Mouse (Mus musculus) kidney, postnatal 14 days (tissue): ENCODE results near the gene Inip.

ENCODE experiments used
- DNase-seq: peaks from one replicate; pipeline ENCODE4 v3.0.0; 2022; ENCODE audit warnings: mixed read lengths

The Inip gene

DNA sequence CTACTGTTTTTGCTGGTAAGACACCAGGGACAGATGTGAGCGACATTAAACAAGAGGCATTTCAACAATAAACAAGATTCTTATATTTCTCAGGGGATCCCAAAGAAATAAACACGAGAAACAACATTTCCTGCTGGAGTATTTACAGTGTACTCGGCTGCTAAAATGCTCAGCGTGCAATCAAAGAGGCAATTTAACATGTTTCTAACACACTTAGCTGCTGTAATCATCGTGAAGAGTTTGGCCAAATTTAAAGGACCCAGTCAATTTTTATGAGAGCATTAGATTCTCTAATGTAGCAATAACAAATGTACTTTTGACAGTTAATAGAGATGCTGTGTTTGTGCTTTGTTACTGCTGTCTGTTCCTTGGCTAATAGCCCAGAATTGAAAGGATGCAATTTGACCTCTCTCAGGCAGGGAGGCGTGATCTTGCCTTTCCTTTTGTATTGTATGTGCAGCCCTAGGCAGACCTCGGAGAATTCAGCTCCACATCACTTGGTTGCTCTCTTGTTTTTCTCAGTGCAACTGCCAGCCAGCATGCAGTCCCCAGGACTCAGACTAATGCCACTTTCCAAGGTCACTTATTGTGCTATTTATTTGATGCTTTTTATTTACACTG, 35.9 kb downstream of the Inip start:
- peak; percentile 59 for DNase-seq

DNA sequence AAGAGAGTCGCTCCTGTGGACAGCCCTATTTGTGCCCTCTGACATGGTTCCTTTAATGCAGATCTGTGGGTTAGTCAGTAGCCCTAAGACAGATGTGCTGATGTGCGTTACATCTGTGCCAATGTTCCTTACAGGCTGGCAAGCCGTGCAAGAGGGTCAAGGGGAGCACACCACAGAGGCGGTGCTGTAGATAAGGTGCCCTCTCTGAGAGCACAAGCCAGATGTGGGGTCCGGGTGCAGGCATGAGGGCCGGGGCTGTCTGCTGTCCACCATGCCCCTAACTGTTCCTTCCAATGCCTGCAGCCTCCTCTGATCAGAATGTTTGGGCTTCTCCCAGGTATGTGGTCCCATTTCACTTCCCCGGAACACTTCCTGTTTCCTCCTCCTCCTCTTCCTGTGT, 36.4 kb downstream of the Inip start:
- no peak for DNase-seq

DNA sequence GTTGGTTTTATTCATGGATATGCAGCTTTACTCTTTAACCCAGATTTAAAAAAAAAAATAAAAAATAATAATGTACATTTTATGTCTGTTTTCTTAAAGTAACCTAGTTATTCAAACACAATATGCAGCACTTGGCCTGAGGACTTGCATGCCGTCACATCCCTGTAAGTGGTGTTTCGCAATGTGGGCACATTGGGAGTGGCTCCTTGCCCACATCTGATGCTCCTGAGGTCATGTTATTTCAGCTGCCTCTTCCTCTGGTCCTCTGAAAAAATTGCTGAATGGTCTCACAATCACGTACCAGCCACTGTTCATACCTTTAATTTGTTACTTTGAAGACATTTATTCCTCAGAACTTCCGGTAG, 40.0 kb downstream of the Inip start:
- no peak for DNase-seq

DNA sequence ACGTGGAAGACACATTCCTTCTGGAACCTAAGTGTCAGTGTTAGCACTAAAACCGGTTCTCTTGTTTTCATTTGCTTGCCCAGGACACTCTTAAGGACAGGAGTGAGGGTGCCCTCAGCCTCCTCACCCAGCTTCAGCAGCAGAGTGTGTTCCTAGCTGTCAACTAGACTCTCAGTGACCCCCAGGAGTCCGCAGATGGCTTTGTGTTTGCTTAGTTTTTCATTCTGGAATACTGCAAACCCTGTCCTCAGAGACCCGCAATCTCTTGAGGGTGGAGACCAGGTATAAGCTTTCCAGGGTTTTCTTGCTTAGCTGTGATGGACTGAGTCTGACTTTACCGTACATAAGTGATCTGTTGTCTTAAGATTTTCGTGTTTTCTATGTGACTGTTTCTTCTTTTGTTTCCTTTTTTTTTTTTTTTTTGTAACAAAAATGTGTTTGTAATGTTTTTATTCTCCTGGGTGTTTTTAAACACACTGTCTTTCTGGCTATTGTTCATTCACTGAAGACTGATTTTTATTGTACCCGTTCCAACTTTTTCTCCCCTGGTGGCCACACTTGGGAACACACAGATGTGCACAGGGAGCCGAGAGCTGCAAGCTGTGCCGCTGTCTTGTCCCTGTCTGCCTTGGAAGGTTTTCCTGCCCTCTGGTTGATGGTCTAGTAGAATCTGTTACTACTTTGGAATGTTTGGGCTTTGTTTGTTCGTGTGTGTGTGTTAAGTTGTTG, 40.6 kb downstream of the Inip start:
- peak; percentile 68 for DNase-seq

DNA sequence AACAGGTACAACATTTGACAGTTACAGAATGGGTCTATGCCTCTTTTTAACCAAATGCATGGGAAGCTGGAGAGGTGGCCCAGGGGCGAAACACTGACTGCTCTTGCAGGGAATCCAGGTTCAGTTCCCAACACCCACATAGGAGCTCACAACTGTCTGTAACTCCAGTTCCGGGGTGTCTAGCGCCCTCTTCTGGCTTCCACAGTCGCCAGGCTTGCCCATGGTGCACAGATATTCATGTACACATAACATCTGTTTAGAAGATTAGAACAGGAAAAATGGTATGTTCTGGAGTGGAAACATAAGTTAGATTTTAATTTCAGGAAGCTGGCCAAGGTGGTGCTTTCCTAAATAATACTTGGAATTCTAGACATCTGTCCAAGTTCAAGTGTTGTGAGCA, 41.4 kb downstream of the Inip start:
- DNase-seq, result no peak

DNA sequence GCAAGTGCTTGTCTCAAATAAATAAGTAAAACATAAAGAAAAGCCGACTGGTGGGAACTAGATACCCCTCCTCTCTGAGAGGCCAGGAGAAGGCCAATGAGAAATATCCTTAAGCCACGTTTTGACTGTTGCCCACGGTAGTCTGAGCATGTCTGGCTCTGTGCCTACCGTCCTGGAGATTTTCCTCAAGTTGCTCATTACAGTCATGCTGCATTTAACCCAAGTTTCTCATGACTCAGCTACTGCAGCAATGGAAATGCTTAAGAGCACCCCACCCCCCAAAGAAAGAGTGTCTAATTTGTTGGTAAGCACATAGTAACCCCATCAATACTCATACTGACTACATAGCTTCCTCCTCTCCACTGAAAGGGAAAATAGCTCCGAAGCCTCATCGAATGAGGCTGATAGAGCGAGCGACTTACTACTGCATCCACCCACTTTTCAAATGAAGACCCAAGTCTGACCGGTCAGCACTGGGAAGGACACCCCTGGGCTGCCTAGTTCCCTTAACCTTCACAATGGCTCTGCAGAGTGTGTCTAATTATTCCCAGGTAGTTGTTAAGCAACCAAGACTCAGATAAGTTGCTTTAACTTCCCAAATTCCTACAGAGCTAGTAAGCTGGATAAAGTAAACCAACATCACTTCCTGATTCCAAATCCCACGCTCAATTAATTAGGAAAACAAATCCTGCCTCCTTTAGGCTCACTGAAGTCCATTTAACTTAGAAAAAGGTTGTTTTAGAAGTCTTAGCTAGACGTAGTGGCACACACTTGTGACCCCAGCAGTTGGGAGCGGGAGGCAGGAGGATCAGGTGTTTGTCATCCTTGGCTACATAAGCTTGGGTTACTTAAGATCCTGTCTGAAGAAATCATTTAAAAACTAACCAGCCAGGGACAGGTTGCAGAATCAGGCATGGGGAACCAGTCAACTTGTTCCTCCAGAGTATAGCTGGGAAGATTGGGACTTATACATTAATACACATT, 43.6 kb downstream of the Inip start:
- peak; percentile 61 for DNase-seq

DNA sequence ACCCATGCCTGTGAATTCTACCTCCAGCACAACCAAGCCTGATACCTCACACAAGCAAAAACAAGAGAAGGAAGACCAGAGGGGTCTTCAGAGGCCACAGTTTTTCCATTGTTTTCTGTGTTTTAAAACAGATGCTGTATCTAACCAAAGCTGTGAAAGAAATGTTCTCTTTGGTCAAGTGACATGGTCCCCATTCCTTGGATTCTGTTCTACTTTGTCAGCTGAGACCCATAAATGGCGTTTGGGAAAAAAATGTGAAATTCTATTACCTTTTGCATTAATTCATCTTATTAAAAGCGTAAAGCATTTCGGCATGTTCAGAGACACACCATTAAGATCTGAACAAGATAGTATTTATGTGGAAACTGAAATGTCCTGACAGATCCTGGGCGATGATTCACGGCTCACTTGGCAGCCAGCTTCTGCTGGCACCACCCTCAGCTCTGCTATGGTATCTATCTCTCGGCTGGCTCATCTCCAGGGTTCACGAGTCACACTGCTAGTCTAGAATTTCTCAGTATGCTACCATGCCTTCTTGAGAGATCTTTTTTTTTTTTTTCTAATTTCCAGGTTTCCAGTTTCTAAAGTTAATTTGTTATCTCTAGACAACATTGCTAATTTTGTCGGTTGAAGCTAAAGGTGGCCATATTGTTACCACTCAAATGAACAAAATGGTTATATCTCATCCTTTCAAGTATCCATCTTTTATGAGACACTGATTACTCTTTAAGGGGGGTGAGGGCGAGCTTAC, 44.9 kb downstream of the Inip start:
- DNase-seq, result peak; percentile 82

DNA sequence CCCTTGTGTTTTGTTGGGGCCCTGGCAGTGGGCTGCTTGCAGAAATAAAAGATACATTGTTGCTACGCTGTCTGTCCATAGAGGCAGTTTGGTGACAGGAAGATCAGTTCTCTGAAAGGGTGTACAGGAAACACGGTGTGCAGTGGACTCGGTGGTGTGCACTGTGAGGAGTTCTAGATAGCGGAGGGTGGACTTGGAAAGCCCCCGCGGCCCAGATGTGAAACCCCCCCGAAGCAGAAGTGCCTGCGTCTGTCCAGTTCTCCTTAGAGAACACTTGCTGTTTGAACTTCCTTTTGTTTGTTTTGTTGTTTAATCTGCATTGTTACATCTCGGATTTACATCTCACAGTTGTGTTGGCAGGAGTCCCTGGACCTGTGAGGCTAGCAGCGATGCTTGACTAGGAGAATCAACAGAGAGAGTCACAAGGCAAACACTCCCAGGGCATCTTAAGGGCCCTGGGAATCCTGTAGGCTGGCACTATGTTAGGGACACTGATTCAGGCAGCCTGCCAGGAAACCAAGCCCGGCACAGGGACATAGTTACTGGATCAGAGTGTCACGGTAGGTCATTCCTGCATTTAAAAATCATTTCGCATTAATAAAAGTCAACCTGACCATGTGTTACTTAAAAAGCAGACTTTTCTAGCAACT, 47.8 kb downstream of the Inip start:
- DNase-seq, result peak; percentile 50

DNA sequence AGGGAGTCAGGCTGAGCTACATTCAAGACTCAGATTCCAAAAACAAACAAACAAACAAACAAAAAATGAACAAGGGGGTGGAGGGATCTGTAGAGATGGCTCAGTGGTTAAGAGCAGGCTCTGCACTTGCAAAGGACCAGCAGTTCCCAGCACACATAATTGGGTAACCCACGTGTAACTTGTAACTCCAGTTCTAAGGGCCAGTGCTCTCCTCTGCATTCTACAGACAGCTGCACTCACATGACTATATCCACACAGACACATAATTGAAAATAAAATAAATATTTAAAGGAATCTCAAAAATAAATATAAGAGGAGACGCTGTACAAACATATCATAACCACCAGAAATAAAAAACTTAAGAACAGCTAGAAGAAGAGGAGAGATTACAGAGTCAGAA, 61.5 kb downstream of the Inip start:
- no peak for DNase-seq

DNA sequence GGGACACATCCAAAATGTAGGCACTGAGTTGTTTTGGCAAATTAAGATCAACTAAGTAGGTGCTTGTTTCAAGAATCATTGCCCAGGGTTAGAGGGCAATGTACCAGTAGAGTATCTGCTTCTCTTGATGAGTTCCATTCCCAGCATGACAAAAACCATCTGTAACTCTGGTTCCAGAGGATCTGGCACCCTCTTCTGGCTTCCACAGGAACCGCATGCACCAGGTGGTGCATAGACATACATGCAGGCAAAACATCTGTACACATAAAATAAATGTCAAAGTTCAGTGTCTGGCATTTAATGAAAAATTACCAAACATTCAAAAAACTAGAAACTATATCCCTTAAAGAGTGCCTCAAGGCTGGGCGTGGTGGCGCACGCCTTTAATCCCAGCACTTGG, 62.1 kb downstream of the Inip start:
- no peak for DNase-seq

DNA sequence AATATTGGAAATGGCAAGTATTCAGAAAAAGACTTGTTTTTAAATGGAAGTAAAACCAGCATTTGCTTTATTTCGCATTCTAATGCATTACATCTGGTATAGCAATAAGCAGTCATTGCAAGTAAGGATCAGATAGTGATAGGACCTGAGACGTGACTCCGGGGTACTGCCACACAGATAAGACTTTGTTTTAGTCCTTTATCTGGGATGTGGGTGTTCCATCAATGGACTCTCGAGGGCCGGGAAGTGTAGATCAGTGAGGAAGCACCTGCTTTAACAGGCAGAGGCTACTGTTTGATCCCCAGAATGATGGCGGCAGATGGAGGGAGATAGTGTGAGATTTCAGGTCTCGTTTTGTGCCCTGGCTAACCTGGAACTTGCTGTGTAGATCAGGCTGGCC, 69.8 kb downstream of the Inip start:
- no peak for DNase-seq

DNA sequence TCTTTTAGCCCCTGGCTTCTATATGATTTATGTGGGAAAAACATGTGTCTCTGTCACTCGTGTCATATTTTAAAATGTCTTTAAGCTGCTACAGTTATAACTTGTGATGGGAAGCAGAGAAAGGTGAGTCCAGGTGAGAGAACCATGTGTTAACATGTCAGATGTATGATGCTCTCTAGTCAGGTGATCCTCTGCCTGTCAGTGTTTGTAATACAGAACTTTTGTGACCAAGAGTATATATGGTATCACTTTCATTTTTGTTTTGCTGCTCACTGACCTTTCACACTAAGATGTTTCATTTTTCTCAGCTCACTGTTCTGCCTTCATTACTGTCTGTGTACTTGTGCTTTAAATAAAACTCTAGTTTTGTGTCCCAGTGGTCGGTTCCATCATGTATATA, 72.5 kb downstream of the Inip start:
- no peak for DNase-seq

DNA sequence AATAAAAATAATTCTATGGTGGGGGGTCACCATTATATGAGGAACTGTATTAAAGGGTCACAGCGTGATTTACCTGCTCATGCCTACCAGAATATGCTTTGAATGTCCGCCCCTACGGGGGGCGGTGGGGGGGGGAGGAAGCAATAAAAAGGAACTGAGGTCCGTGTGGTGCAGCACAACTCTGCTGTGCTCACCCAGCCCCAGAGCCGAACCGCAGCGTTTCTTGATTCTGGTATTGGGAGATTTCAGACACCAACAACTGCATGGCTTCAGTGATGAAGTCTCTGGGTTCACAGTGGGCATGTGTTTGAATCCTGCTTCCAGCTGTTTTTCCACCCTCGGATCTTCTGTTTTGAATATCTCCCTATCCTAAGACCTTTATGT, 73.5 kb downstream of the Inip start:
- DNase-seq, result no peak

DNA sequence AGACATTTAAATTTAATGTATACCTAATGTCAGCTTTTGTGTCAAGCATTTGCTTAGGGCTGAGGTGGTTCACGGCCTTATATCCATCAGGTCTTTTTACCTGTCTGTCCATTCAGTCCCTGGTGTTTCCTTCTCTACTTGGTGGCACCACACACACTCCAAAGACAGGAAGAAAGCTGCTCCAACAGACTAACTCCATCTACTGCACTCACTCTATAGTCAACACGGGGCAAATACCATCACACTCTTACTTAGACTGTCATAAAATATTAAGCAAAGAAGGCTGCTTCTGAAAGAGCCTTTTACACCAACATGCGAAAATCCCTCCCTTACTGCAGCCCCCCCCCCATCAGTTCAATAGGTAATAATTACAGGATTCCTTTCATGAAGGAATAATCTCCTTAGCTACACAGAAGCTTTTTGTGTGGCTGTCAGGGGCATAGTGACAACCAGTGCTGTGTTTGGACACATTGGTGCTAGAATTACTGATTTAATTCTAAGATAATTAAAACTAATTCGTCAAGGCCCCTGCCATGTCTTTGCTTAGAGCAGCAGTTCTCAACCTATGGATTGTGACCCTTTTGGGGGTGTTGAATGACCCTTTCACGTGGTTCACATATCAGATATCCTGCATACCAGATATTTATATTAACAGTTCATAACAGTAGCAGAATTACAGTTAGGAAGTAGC, 74.1 kb downstream of the Inip start:
- DNase-seq, result no peak

DNA sequence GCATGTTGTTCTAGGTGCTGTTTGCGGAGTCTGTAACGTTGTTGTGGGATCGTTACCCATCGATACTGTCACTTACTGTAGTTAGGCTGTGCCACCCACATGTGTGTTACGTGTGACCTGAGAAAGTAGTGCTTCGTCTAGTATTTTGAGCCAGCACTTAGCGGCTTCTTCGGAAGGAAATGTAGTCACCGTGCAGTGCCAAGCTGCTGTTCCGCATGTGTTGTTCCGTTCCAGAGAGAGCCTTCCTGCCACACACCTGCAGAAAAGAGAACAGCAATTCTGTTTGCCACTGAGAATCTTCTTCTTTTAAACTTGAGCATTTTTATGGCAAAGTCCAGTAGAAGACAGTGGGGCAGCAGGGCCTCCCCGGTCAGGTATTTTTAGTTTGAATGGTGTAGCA, 74.9 kb downstream of the Inip start:
- no peak for DNase-seq

DNA sequence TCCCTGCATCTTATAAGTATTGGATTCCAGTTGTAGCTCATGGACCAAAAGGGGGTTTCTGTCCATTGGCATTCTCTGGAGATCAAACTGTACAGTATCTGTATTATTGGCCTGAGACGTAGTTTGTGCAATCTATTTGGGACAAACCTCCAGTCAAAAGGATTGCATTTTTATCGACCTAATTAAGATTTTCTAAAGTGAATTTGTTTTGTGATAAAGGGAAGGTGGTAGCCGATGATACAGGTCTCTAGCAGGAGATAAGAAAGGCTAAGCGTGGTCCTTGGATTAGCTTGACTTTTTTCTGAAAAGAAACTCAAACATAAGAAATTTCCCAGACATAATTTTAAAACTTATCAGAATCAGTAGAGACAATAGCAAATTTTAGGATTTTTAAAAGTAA, 75.8 kb downstream of the Inip start:
- no peak for DNase-seq

DNA sequence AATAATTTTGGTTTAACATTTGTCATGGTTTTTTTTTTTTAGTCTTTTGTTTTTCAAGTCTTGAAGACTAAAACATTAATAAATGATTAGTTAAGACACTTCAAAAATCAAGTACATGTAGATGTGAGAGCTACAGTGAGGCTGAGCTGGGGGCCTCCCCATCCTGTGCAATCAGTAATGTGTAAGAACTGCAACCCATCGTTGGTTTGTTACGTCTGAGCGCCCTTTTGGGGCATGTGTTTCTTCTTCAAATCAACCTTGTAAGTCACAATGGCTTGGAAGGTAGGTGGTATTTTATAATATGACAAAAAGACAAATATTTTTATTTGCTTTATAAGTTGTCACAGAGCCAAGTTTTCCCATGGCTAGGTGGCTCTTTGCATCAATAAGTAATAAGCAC, 79.6 kb downstream of the Inip start:
- no peak for DNase-seq
